Mouse (Mus musculus) ES-E14 (cell line): Measurements from ENCODE around the gene Inpp5f. TPM values are rescaled to one million over a fixed set of nuclear protein-coding genes. Genes with fewer than 3 reads are reported as not detected.

ENCODE experiments used
- DNase-seq: peaks from one replicate; pipeline ENCODE4 v3.0.0-alpha.2; 2013; ENCODE audit warnings: low read depth, low spot score
- H3K27ac ChIP-seq: 2 replicates; pipeline ENCODE4 v1.5.1; 2012; ENCODE audit warnings: low read depth, mild to moderate bottlenecking, low read length, moderate library complexity, mixed read lengths; ENCODE audit not compliant: poor library complexity, insufficient read depth, severe bottlenecking
- H3K36me3 ChIP-seq: 2 replicates; pipeline ENCODE4 v1.6.1; 2012; ENCODE audit warnings: mild to moderate bottlenecking, low read length, moderate library complexity, mixed read lengths; ENCODE audit not compliant: control insufficient read depth, poor library complexity, insufficient read depth, severe bottlenecking
- H3K4me1 ChIP-seq, 2 experiments: fragments of 150-350 bp in 1 of 2; sonication (generic) in 1 of 2; 2 replicates each; pipeline ENCODE4 v1.6.1; 2012; ENCODE audit warnings: low read length in 2 of 2, mild to moderate bottlenecking in 1 of 2, mixed read lengths in 1 of 2; ENCODE audit not compliant: control insufficient read depth in 2 of 2, insufficient read depth in 2 of 2, poor library complexity in 1 of 2
- H3K4me3 ChIP-seq, 2 experiments: fragments of 150-350 bp in 1 of 2; sonication (generic) in 1 of 2; 2 replicates each; pipeline ENCODE4 v1.5.1; 2012; ENCODE audit warnings: low read length in 2 of 2, low read depth in 1 of 2, mild to moderate bottlenecking in 1 of 2, mixed read lengths in 1 of 2; ENCODE audit not compliant: insufficient read depth in 1 of 2, poor library complexity in 1 of 2, severe bottlenecking in 1 of 2
- H3K9ac ChIP-seq: 2 replicates; pipeline ENCODE4 v1.6.1; 2012; ENCODE audit warnings: low read depth, mild to moderate bottlenecking, low read length, mixed read lengths; ENCODE audit not compliant: poor library complexity, insufficient read depth, severe bottlenecking
- H3K9me3 ChIP-seq: fragments of 150-350 bp; sonication (generic); 2 replicates; pipeline ENCODE4 v1.6.1; 2012; ENCODE audit warnings: low read depth, mild to moderate bottlenecking, low read length; ENCODE audit not compliant: control insufficient read depth, insufficient read depth
- CHD2 ChIP-seq: IDR thresholded peaks from 2 replicates; pipeline ENCODE4 v1.6.1; 2014; ENCODE audit warnings: mild to moderate bottlenecking, low read depth, low read length, inconsistent platforms
- HCFC1 ChIP-seq: IDR thresholded peaks from 2 replicates; pipeline ENCODE4 v1.6.1; 2012; ENCODE audit warnings: low read length, inconsistent platforms, borderline replicate concordance; ENCODE audit not compliant: insufficient read depth
- MAFK ChIP-seq: IDR thresholded peaks from 2 replicates; pipeline ENCODE4 v1.6.1; 2014; ENCODE audit warnings: mild to moderate bottlenecking, low read depth, low read length, inconsistent platforms; ENCODE audit not compliant: insufficient read depth
- ZC3H11A ChIP-seq: IDR thresholded peaks from 2 replicates; pipeline ENCODE4 v1.6.1; 2012; ENCODE audit warnings: low read depth, mild to moderate bottlenecking, inconsistent platforms, low read length, borderline replicate concordance
- ZNF384 ChIP-seq: IDR thresholded peaks from 2 replicates; pipeline ENCODE4 v1.6.1; 2012; ENCODE audit warnings: low read depth, low read length, inconsistent platforms
- in situ Hi-C, 2 experiments: fragments of 600-800 bp; cut with MboI; formaldehyde crosslinking; loops; one replicate each; pipeline ENCODE4 v1.15.1; 2025; ENCODE audit warnings: low sequenced_read_pairs in 2 of 2, inconsistent platforms in 1 of 2; ENCODE audit not compliant: unreplicated experiment in 2 of 2
- total RNA-seq: library from RNA; depleted of rRNA; stranded (reverse); fragments of 300-350 nt; gene quantifications from 2 replicates; pipeline ENCODE4 v1.2.3, GENCODE M21; 2012

The Inpp5f gene
- total RNA-seq, 1 experiment = 14.7 TPM

- in situ Hi-C loops = no loop called here
- TF ChIP-seq ZC3H11A (no peak), HCFC1 (no peak), MAFK (no peak), ZNF384 (no peak), CHD2 (no peak)
- Histone ChIP-seq H3K36me3 (no peaks in the 10 kb centered on the region), H3K27ac (no peak overlapping the region), H3K9me3 (no peaks in the 10 kb centered on the region), H3K9ac (no peak overlapping the region), H3K4me1 (peaks cover 0 to 7% of the 10 kb centered on the region in 2 experiments; a peak in 1 of 4 replicates), H3K4me3 (no peak overlapping the region)
- no peak for DNase-seq
Measured at GRCm38 (mm10) chr7:128577607-128578006, 33.5 kb upstream of the Inpp5f start.

- H3K36me3 ChIP-seq = no peaks in the 10 kb centered on the region
- no peak for TF ChIP-seq HCFC1
- no peak for TF ChIP-seq MAFK
- TF ChIP-seq CHD2 = no peak
- H3K4me1 ChIP-seq = peaks cover 4 to 12% of the 10 kb centered on the region in 2 experiments; a peak in 2 of 4 replicates
- H3K4me3 ChIP-seq = no peak overlapping the region
- H3K27ac ChIP-seq = no peak overlapping the region
- in situ Hi-C loops = no loop called here
- H3K9me3 ChIP-seq = no peaks in the 10 kb centered on the region
- no peak overlapping the region for H3K9ac ChIP-seq
- no peak for DNase-seq
Measured at GRCm38 (mm10) chr7:128578199-128578945, 32.8 kb upstream of the Inpp5f start.

GRCm38 (mm10) chr7:128579381-128579780 is 31.7 kb upstream of the Inpp5f start:
- no peak overlapping the region for H3K4me3 ChIP-seq
- no peaks in the 10 kb centered on the region for H3K9me3 ChIP-seq
- H3K9ac ChIP-seq = no peak overlapping the region
- H3K4me1 ChIP-seq = peaks cover 5 to 13% of the 10 kb centered on the region in 2 experiments; a peak in 2 of 4 replicates
- H3K27ac ChIP-seq = no peak overlapping the region
- in situ Hi-C loops = no loop called here
- no peak for DNase-seq
- no peaks in the 10 kb centered on the region for H3K36me3 ChIP-seq
- TF ChIP-seq ZNF384 (no peak), CHD2 (no peak), MAFK (no peak), HCFC1 (no peak), ZC3H11A (no peak)

GRCm38 (mm10) chr7:128580318-128580717 is 30.8 kb upstream of the Inpp5f start:
- no peak overlapping the region for H3K9ac ChIP-seq
- no peaks in the 10 kb centered on the region for H3K9me3 ChIP-seq
- H3K4me3 ChIP-seq = no peak overlapping the region
- H3K36me3 ChIP-seq = no peaks in the 10 kb centered on the region
- DNase-seq = no peak
- no peak overlapping the region for H3K27ac ChIP-seq
- TF ChIP-seq ZC3H11A (no peak), CHD2 (no peak), HCFC1 (no peak), ZNF384 (no peak), MAFK (no peak)
- in situ Hi-C loops = no loop called here
- peaks cover 5 to 13% of the 10 kb centered on the region in 2 experiments; a peak in 2 of 4 replicates for H3K4me1 ChIP-seq

- in situ Hi-C loops = no loop called here
- no peak for DNase-seq
- TF ChIP-seq ZC3H11A (no peak), CHD2 (no peak), ZNF384 (no peak), MAFK (no peak)
- H3K4me3 ChIP-seq = no peak overlapping the region
- no peaks in the 10 kb centered on the region for H3K9me3 ChIP-seq
- H3K4me1 ChIP-seq = peaks cover 5 to 13% of the 10 kb centered on the region in 2 experiments; a peak in 2 of 4 replicates
- no peaks in the 10 kb centered on the region for H3K36me3 ChIP-seq
- no peak overlapping the region for H3K27ac ChIP-seq
- no peak overlapping the region for H3K9ac ChIP-seq
Measured at GRCm38 (mm10) chr7:128581864-128582484, 29.2 kb upstream of the Inpp5f start.
